Mouse (Mus musculus) urinary bladder, adult 18-20 months (tissue): ENCODE measurements around the gene Mboat7.

ENCODE experiments used
- DNase-seq, 2 experiments: peaks; one replicate each; pipeline ENCODE4 v3.0.0; 2022; ENCODE audit warnings: low spot score in 2 of 2, mixed read lengths in 2 of 2

Mboat7 gene

GRCm38 (mm10) chr7:3643843-3644242 lies 49.5 kb downstream of the Mboat7 start:
- no peak for DNase-seq

- no peak for DNase-seq
Observed at GRCm38 (mm10) chr7:3643412-3643811, 49.9 kb downstream of the Mboat7 start.

- DNase-seq, result no peak
Observed at GRCm38 (mm10) chr7:3630478-3630815, 62.9 kb downstream of the Mboat7 start.

GRCm38 (mm10) chr7:3629543-3630477 lies 63.5 kb downstream of the Mboat7 start, which contains the start of the genes Tfpt and Prpf31:
Gene Tfpt (minus strand): TSS chr7:3629929.
Gene Prpf31 (plus strand): TSS chr7:3629985.
- DNase-seq, result peak; percentile 91 to 92

GRCm38 (mm10) chr7:3629030-3629429 lies 64.3 kb downstream of the Mboat7 start:
- no peak for DNase-seq
